Mouse (Mus musculus): ENCODE measurements around the gene Gm10720. TPM values are rescaled to one million over a fixed set of nuclear protein-coding genes. Genes with fewer than 3 reads are reported as not detected.
"Not testable (repeated sequence)": the region's sequence is repeated elsewhere in the genome, so short reads cannot be mapped to it uniquely, and the experiment has no call there.

Gene Gm10720
- polyA plus RNA-seq, 1 experiment: not detected

- not testable (repeated sequence) for H3K4me1 ChIP-seq (replicated peaks; ENCODE audit: control insufficient read depth, insufficient read depth, low read length); DNase-seq; H3K36me3 ChIP-seq (ENCODE audit: control insufficient read depth, insufficient read depth, low read length); H3K4me3 ChIP-seq (ENCODE audit: control insufficient read depth, insufficient read depth, low read length); H3K27me3 ChIP-seq (ENCODE audit: control insufficient read depth, insufficient read depth, low read length); H3K27ac ChIP-seq (ENCODE audit: control insufficient read depth, insufficient read depth, low read length)
- WGBS: no CpG with 5 or more reads among the region's 11 CpGs
Measured at GRCm38 (mm10) chr9:3012733-3013279, 2.6 kb upstream of the Gm10720 start, which contains the start of gene Gm10721. Gm10721 (plus strand) TSS chr9:3013140.

DNA sequence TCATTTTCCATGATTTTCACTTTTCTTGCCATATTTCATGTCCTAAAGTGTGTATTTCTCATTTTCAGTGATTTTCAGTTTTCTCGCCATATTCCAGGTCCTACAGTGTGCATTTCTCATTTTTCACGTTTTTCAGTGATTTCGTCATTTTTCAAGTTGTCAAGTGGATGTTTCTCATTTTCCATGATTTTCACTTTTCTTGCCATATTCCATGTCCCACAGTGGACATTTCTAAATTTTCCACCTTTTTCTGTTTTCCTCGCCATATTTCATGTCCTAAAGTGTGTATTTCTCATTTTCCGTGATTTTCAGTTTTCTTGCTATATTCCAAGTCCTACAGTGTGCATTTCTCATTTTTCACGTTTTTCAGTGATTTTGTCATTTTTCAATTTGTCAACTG lies 442 bp downstream of the Gm10720 start:
- H3K4me3 ChIP-seq (ENCODE audit: control insufficient read depth, insufficient read depth, low read length); H3K36me3 ChIP-seq (ENCODE audit: control insufficient read depth, insufficient read depth, low read length); DNase-seq; H3K27me3 ChIP-seq (ENCODE audit: control insufficient read depth, insufficient read depth, low read length); H3K4me1 ChIP-seq (replicated peaks; ENCODE audit: control insufficient read depth, insufficient read depth, low read length); H3K27ac ChIP-seq (ENCODE audit: control insufficient read depth, insufficient read depth, low read length): not testable (repeated sequence)
- 78% methylated on average over 6 of the region's 6 CpGs for WGBS

DNA sequence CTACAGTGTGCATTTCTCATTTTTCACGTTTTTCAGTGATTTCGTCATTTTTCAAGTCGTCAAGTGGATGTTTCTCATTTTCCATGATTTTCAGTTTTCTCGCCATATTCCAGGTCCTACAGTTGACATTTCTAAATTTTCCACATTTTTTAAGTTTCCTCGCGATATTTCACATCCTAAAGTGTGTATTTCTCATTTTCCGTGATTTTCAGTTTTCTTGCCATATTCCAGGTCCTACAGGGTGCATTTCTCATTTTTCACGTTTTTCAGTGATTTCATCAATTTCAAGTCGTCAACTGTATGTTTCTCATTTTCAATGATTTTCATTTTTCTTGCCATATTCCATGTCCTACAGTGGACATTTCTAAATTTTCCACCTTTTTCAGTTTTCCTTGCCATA lies 1.7 kb downstream of the Gm10720 start, which contains the start of gene Gm10719:
Gene Gm10719, plus strand, starts transcription at position 301 of the 400 bp plus-strand sequence.
- 67% methylated on average over 1 of the region's 9 CpGs for WGBS
- DNase-seq; H3K4me3 ChIP-seq (ENCODE audit: control insufficient read depth, insufficient read depth, low read length); H3K4me1 ChIP-seq (replicated peaks; ENCODE audit: control insufficient read depth, insufficient read depth, low read length); H3K36me3 ChIP-seq (ENCODE audit: control insufficient read depth, insufficient read depth, low read length); H3K27me3 ChIP-seq (ENCODE audit: control insufficient read depth, insufficient read depth, low read length); H3K27ac ChIP-seq (ENCODE audit: control insufficient read depth, insufficient read depth, low read length): not testable (repeated sequence)

GRCm38 (mm10) chr9:3018944-3019343 lies 3.5 kb downstream of the Gm10720 start:
- H3K4me1 ChIP-seq (replicated peaks; ENCODE audit: control insufficient read depth, insufficient read depth, low read length); H3K4me3 ChIP-seq (ENCODE audit: control insufficient read depth, insufficient read depth, low read length); H3K27me3 ChIP-seq (ENCODE audit: control insufficient read depth, insufficient read depth, low read length); H3K36me3 ChIP-seq (ENCODE audit: control insufficient read depth, insufficient read depth, low read length); H3K27ac ChIP-seq (ENCODE audit: control insufficient read depth, insufficient read depth, low read length): not testable (repeated sequence)
- WGBS: 67% methylated on average over 9 of the region's 9 CpGs
- peak; percentile 22 for DNase-seq

DNA sequence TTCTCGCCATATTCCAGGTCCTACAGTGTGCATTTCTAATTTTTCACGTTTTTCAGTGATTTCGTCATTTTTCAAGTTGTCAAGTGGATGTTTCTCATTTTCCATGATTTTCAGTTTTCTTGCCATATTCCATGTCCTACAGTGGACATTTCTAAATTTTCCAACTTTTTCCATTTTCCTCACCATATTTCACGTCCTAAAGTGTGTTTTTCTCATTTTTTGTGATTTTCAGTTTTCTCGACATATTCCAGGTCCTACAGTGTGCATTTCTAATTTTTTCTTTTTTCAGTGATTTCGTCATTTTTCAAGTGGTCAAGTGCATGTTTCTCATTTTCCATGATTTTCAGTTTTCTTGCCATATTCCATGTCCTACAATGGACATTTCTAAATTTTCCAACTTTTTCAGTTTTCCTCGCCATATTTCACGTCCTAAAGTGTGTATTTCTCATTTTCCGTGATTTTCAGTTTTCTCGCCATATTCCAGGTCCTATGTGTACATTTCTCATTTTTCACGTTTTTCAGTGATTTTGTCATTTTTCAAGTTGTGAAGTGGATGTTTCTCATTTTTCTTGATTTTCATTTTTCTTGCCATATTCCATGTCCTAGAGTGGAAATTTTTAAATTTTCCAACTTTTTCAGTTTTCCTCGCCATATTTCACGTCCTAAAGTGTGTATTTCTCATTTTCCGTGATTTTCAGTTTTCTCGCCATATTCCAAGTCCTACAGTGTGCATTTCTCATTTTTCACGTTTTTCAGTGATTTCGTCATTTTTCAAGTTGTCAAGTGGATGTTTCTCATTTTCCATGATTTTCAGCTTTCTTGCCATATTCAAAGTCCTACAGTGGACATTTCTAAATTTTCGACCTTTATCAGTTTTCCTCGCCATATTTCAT lies 4.6 kb downstream of the Gm10720 start:
- DNase-seq: peak; percentile 48
- H3K27ac ChIP-seq (ENCODE audit: control insufficient read depth, insufficient read depth, low read length); H3K4me1 ChIP-seq (replicated peaks; ENCODE audit: control insufficient read depth, insufficient read depth, low read length); H3K4me3 ChIP-seq (ENCODE audit: control insufficient read depth, insufficient read depth, low read length); H3K27me3 ChIP-seq (ENCODE audit: control insufficient read depth, insufficient read depth, low read length); H3K36me3 ChIP-seq (ENCODE audit: control insufficient read depth, insufficient read depth, low read length): not testable (repeated sequence)
- 80% methylated on average over 17 of the region's 19 CpGs for WGBS

GRCm38 (mm10) chr9:3022316-3023008 lies 7.0 kb downstream of the Gm10720 start:
- peak; percentile 65 for DNase-seq
- not testable (repeated sequence) for H3K4me1 ChIP-seq (replicated peaks; ENCODE audit: control insufficient read depth, insufficient read depth, low read length); H3K36me3 ChIP-seq (ENCODE audit: control insufficient read depth, insufficient read depth, low read length); H3K4me3 ChIP-seq (ENCODE audit: control insufficient read depth, insufficient read depth, low read length); H3K27me3 ChIP-seq (ENCODE audit: control insufficient read depth, insufficient read depth, low read length); H3K27ac ChIP-seq (ENCODE audit: control insufficient read depth, insufficient read depth, low read length)
- 77% methylated on average over 11 of the region's 13 CpGs for whole genome bisulfite sequencing

DNA sequence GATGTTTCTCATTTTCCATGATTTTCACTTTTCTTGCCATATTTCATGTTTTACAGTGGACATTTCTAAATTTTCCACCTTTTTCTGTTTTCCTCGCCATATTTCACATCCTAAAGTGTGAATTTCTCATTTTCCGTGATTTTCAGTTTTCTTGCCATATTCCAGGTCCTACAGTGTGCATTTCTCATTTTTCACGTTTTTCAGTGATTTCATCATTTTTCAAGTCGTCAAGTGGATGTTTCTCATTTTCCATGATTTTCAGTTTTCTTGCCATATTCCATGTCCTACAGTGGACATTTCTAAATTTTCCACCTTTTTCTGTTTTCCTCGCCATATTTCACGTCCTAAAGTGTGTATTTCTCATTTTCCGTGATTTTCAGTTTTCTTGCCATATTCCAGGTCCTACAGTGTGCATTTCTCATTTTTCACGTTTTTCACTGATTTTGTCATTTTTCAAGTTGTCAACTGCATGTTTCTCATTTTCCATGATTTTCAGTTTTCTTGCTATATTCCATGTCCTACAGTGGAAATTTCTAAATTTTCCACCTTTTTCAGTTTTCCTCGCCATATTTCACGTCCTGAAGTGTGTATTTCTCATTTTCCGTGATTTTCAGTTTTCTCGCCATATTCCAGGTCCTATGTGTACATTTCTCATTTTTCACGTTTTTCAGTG lies 8.0 kb downstream of the Gm10720 start, which contains the start of gene Gm10718:
Gene Gm10718, plus strand, starts transcription at position 236 of the 673 bp plus-strand sequence.
- not testable (repeated sequence) for H3K4me1 ChIP-seq (replicated peaks; ENCODE audit: control insufficient read depth, insufficient read depth, low read length); H3K27me3 ChIP-seq (ENCODE audit: control insufficient read depth, insufficient read depth, low read length); H3K4me3 ChIP-seq (ENCODE audit: control insufficient read depth, insufficient read depth, low read length); H3K36me3 ChIP-seq (ENCODE audit: control insufficient read depth, insufficient read depth, low read length); H3K27ac ChIP-seq (ENCODE audit: control insufficient read depth, insufficient read depth, low read length)
- peak; percentile 6 for DNase-seq
- WGBS: 78% methylated on average over 12 of the region's 13 CpGs

DNA sequence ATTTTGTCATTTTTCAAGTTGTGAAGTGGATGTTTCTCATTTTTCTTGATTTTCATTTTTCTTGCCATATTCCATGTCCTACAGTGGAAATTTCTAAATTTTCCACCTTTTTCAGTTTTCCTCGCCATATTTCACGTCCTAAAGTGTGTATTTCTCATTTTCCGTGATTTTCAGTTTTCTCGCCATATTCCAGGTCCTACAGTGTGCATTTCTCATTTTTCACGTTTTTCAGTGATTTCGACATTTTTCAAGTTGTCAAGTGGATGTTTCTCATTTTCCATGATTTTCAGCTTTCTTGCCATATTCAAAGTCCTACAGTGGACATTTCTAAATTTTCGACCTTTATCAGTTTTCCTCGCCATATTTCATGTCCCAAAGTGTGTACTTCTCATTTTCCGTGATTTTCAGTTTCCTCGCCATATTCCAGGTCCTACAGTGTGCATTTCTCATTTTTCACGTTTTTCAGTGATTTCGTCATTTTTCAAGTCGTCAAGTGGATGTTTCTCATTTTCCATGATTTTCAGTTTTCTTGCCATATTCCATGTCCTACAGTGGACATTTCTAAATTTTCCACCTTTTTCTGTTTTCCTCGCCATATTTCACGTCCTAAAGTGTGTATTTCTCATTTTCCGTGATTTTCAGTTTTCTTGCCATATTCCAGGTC lies 8.7 kb downstream of the Gm10720 start:
- not testable (repeated sequence) for H3K27me3 ChIP-seq (ENCODE audit: control insufficient read depth, insufficient read depth, low read length); H3K27ac ChIP-seq (ENCODE audit: control insufficient read depth, insufficient read depth, low read length); H3K4me1 ChIP-seq (replicated peaks; ENCODE audit: control insufficient read depth, insufficient read depth, low read length); H3K36me3 ChIP-seq (ENCODE audit: control insufficient read depth, insufficient read depth, low read length); H3K4me3 ChIP-seq (ENCODE audit: control insufficient read depth, insufficient read depth, low read length)
- peak; percentile 68 for DNase-seq
- 80% methylated on average over 16 of the region's 16 CpGs for WGBS

DNA sequence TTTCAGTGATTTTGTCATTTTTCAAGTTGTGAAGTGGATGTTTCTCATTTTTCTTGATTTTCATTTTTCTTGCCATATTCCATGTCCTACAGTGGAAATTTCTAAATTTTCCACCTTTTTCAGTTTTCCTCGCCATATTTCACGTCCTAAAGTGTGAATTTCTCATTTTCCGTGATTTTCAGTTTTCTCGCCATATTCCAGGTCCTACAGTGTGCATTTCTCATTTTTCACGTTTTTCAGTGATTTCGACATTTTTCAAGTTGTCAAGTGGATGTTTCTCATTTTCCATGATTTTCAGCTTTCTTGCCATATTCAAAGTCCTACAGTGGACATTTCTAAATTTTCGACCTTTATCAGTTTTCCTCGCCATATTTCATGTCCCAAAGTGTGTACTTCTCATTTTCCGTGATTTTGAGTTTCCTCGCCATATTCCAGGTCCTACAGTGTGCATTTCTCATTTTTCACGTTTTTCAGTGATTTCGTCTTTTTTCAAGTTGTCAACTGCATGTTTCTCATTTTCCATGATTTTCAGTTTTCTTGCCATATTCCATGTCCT lies 9.5 kb downstream of the Gm10720 start, which contains the start of gene Gm10717:
Gene Gm10717, plus strand, starts transcription at position 506 of the 556 bp plus-strand sequence.
- DNase-seq: peak; percentile 24
- H3K4me1 ChIP-seq (replicated peaks; ENCODE audit: control insufficient read depth, insufficient read depth, low read length); H3K36me3 ChIP-seq (ENCODE audit: control insufficient read depth, insufficient read depth, low read length); H3K27me3 ChIP-seq (ENCODE audit: control insufficient read depth, insufficient read depth, low read length); H3K4me3 ChIP-seq (ENCODE audit: control insufficient read depth, insufficient read depth, low read length); H3K27ac ChIP-seq (ENCODE audit: control insufficient read depth, insufficient read depth, low read length): not testable (repeated sequence)
- WGBS: 73% methylated on average over 12 of the region's 12 CpGs
